Mouse (Mus musculus) small intestine, adult 2 months (tissue): ENCODE results near the gene H2-K1. TPM values are rescaled to one million over a fixed set of nuclear protein-coding genes. Genes with fewer than 3 reads are reported as not detected.
A peak's percentile ranks its signal among the peaks of the same experiment; 100 is the strongest.

Source experiments
- H3K27ac ChIP-seq: fragments of 200-500 bp; 2 replicates; pipeline ENCODE4 v1.5.1; 2012; ENCODE audit warnings: low read depth, low read length, control low read depth, inconsistent platforms; ENCODE audit not compliant: insufficient read depth
- H3K27me3 ChIP-seq: fragments of 200-500 bp; 2 replicates; pipeline ENCODE4 v1.6.1; 2012; ENCODE audit warnings: mild to moderate bottlenecking, moderate library complexity, low read length, inconsistent platforms; ENCODE audit not compliant: control insufficient read depth, insufficient read depth
- H3K36me3 ChIP-seq: fragments of 200-500 bp; 2 replicates; pipeline ENCODE4 v1.6.1; 2012; ENCODE audit warnings: mild to moderate bottlenecking, low read length, control low read depth, inconsistent platforms; ENCODE audit not compliant: control insufficient read depth, insufficient read depth
- H3K4me1 ChIP-seq: fragments of 200-500 bp; 2 replicates; pipeline ENCODE4 v1.6.1; 2012; ENCODE audit warnings: low read length, inconsistent platforms, mixed read lengths; ENCODE audit not compliant: control insufficient read depth, insufficient read depth, insufficient read length
- H3K4me3 ChIP-seq: fragments of 200-500 bp; 2 replicates; pipeline ENCODE4 v1.5.1; 2012; ENCODE audit warnings: low read depth, mild to moderate bottlenecking, control low read depth, inconsistent platforms, low read length, moderate library complexity
- CTCF ChIP-seq: fragments of 200-500 bp; IDR thresholded peaks from 2 replicates; pipeline ENCODE4 v1.5.1; 2012; ENCODE audit warnings: low read depth, mild to moderate bottlenecking, control low read depth, inconsistent platforms, low read length, moderate library complexity, mixed read lengths; ENCODE audit not compliant: insufficient replicate concordance, insufficient read length; ENCODE audit errors: extremely low read depth
- POLR2A ChIP-seq: fragments of 200-500 bp; IDR thresholded peaks from 2 replicates; pipeline ENCODE4 v1.6.1; 2012; ENCODE audit warnings: low read depth, mild to moderate bottlenecking, control low read depth, inconsistent platforms, low read length, moderate library complexity
- WGBS: fragments of 180-500 bp; shearing (Covaris S2); methylation state at CpG from one replicate; pipeline ENCODE4 v1.1.7; 2018; 5-methylcytosine and 5-hydroxymethylcytosine counted together
- polyA plus RNA-seq: library from polyadenylated mRNA; depleted of rRNA; stranded (reverse); fragments of >200 nt; gene quantifications from 2 replicates; pipeline ENCODE4 v1.2.3, GENCODE M21; 2012

The H2-K1 gene
- polyA plus RNA-seq, 1 experiment: 6,705 TPM

- Histone ChIP-seq H3K36me3 (peaks cover 25% of the 10 kb centered on the region), H3K4me1 (peaks cover 26% of the 10 kb centered on the region), H3K4me3 (peak overlapping the region; percentile 89), H3K27ac (peak overlapping the region; percentile 54), H3K27me3 (no peaks in the 10 kb centered on the region)
- WGBS: 2% methylated on average over 20 of the region's 20 CpGs
- TF ChIP-seq POLR2A (no peak), CTCF (no peak)
These were observed 30.7 kb upstream of the H2-K1 start for GRCm38 (mm10) chr17:34030861-34031326.

GRCm38 (mm10) chr17:34029890-34030595, 29.9 kb upstream of the H2-K1 start:
- no peak for TF ChIP-seq CTCF
- TF ChIP-seq POLR2A: no peak
- Histone ChIP-seq H3K4me1 (peaks cover 28% of the 10 kb centered on the region), H3K27ac (no peak overlapping the region), H3K36me3 (peaks cover 19% of the 10 kb centered on the region), H3K27me3 (no peaks in the 10 kb centered on the region), H3K4me3 (peak overlapping the region; percentile 89)
- 79% methylated on average over 21 of the region's 21 CpGs for WGBS

- 0 out of 2 replicates have a peak overlapping the region, but pooled peaks have one; percentile 89 for H3K4me3 ChIP-seq
- TF ChIP-seq POLR2A (no peak), CTCF (no peak)
- peaks cover 28% of the 10 kb centered on the region for H3K4me1 ChIP-seq
- H3K36me3 ChIP-seq: peaks cover 16% of the 10 kb centered on the region
- 85% methylated on average over 18 of the region's 18 CpGs for WGBS
- H3K27ac ChIP-seq: no peak overlapping the region
- H3K27me3 ChIP-seq: no peaks in the 10 kb centered on the region
These were observed 29.2 kb upstream of the H2-K1 start for GRCm38 (mm10) chr17:34029150-34029889.

DNA sequence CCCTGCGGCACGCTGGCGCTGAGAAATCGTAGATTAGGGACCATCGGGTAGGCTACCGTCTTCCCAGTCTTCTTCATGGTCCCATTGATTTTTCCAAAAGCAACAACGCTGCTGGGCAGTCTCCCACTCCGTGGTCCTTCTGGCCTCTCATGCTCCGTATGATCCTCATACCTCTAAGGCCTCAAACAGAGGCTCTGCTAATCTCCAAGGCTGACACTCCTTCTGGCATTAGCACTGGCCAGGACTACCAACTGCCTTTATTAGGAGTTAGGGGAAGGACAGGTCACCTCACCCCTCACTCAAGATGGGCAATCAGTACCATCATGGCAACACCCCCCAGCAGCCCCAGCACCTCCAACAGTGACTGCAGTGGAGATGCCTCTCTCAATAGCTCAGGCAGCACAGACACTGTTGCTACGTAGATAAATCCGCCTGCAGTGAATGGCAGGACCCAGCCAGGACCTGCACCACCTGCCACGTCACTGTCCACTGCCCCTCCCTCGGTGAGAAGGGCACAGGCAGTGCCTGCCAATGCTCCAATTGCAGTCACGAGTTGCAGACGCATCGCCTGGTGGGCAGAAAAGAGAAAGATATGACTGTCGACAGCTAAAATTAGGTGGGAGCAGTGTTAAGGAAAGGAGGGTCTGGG, 28.5 kb upstream of the H2-K1 start:
- no peak for TF ChIP-seq CTCF
- WGBS: 85% methylated on average over 17 of the region's 17 CpGs
- Histone ChIP-seq H3K27me3 (no peaks in the 10 kb centered on the region), H3K36me3 (peaks cover 16% of the 10 kb centered on the region), H3K4me3 (no peak overlapping the region), H3K27ac (no peak overlapping the region), H3K4me1 (peaks cover 28% of the 10 kb centered on the region)

- peak within 1 kb of the TSS; percentile 46 for H3K27ac ChIP-seq
- H3K27me3 ChIP-seq: no peaks in the 10 kb centered on the region
- H3K4me1 ChIP-seq: peaks cover 26% of the 10 kb centered on the region
- H3K4me3 ChIP-seq: peak within 1 kb of the TSS; percentile 78
- peaks cover 18% of the 10 kb centered on the region for H3K36me3 ChIP-seq
- 1% methylated on average over 49 of the region's 49 CpGs for WGBS
- TF ChIP-seq POLR2A (peak; percentile 50; the same call in 1 of the 2 replicates), CTCF (no peak)
These were observed 27.6 kb upstream of the H2-K1 start, which contains the start of gene H2-Ke6 for GRCm38 (mm10) chr17:34027656-34028223. H2-Ke6 (minus strand) TSS chr17:34028060.

- Histone ChIP-seq H3K27me3 (no peaks in the 10 kb centered on the region), H3K4me1 (peaks cover 24% of the 10 kb centered on the region)
- WGBS: 16% methylated on average over 36 of the region's 36 CpGs
These were observed 26.9 kb upstream of the H2-K1 start for GRCm38 (mm10) chr17:34026917-34027655.

More at GRCm38 (mm10) chr17:34026917-34027655, 26.9 kb upstream of the H2-K1 start:
- Histone ChIP-seq H3K27ac (peak overlapping the region; percentile 46), H3K36me3 (peaks cover 19% of the 10 kb centered on the region), H3K4me3 (peak overlapping the region; percentile 78)
- TF ChIP-seq POLR2A: no peak
- no peak for TF ChIP-seq CTCF
